Mouse (Mus musculus): ENCODE data around the gene Sez6l.

- no peak for TF ChIP-seq CTCF (IDR thresholded peaks at IDR 0.05; ENCODE audit: extremely low read depth, insufficient read depth, insufficient read length, insufficient replicate concordance)
- TF ChIP-seq POLR2A (IDR thresholded peaks at IDR 0.05; ENCODE audit: low read depth, low read length): no peak
Observed at GRCm38 (mm10) chr5:112454966-112455555, 121.9 kb downstream of the Sez6l start.
